Mouse (Mus musculus): ENCODE results near the gene Plekha7. TPM values are rescaled to one million over a fixed set of nuclear protein-coding genes. Genes with fewer than 3 reads are reported as not detected.

Plekha7 gene
- polyA plus RNA-seq, 1 experiment = 24.4 TPM

- no peak overlapping the region for H3K27ac ChIP-seq (ENCODE audit: control insufficient read depth, insufficient read depth, low read length)
- H3K36me3 ChIP-seq (ENCODE audit: control insufficient read depth, insufficient read depth, low read length) = no peaks in the 10 kb centered on the region
- TF ChIP-seq CTCF (IDR thresholded peaks at IDR 0.05; ENCODE audit: borderline replicate concordance, control insufficient read depth, extremely low read depth, insufficient read depth, low read length, poor library complexity) = no peak
- no peak for TF ChIP-seq POLR2A (IDR thresholded peaks at IDR 0.05; ENCODE audit: control insufficient read depth, extremely low read depth, insufficient read depth, low read length, poor library complexity)
- no peaks in the 10 kb centered on the region for H3K27me3 ChIP-seq (ENCODE audit: control insufficient read depth, insufficient read depth, low read length)
- no peak overlapping the region for H3K4me3 ChIP-seq (ENCODE audit: control insufficient read depth, insufficient read depth, low read length)
- 96% methylated on average over 10 of the region's 10 CpGs for WGBS
- no peaks in the 10 kb centered on the region for H3K4me1 ChIP-seq (replicated peaks; ENCODE audit: control insufficient read depth, insufficient read depth, low read length)
- DNase-seq = no peak
These were observed 178.8 kb downstream of the Plekha7 start for GRCm38 (mm10) chr7:116129374-116129773.

DNA sequence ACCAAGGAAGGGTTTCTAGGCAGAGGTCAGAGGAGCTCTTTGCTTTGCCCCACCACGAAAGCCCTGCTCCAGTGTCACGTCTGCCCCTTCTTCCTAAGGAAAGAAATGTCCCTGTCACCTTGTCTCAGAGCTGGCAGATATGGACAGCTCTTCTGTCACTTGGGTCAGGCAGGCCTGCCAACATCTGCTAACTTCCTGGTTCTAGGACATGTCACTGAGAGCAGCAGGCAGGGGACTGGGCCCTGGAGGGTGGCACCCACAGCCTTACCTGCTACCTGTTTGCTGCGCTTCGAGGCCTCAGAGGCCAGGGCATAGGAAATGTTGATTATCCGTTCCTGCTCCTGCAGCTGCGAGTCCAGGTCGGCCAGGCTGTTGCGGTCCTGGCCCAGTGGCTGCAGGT lies 179.9 kb downstream of the Plekha7 start:
- no peak overlapping the region for H3K27ac ChIP-seq (ENCODE audit: control insufficient read depth, insufficient read depth, low read length)
- 98% methylated on average over 8 of the region's 8 CpGs for WGBS
- no peaks in the 10 kb centered on the region for H3K4me1 ChIP-seq (replicated peaks; ENCODE audit: control insufficient read depth, insufficient read depth, low read length)

DNA sequence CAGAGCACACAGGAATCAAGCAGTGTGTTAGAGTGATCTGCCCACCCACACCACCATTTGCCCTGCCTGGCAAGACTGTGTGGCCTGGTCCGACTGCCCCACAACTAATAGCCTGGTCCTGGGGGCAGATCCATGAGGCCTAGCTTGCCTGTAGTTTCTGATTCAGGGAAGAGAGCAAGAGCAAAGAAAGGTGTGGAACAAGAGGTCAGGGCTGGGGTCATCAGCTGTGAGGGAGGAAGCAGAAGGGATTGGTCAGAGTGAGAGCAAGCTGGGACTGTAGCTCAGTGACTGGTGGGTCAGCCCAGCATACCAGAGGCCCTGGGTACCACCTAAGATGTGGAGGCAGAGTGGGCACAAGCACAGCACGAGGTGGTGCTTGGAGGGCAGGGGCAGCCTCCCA lies 181.1 kb downstream of the Plekha7 start:
- 97% methylated on average over 2 of the region's 2 CpGs for WGBS
- no peaks in the 10 kb centered on the region for H3K36me3 ChIP-seq (ENCODE audit: control insufficient read depth, insufficient read depth, low read length)

More for the DNA sequence above, 179.9 kb downstream of the Plekha7 start:
- Histone ChIP-seq H3K4me3 (ENCODE audit: control insufficient read depth, insufficient read depth, low read length) (no peak overlapping the region), H3K36me3 (ENCODE audit: control insufficient read depth, insufficient read depth, low read length) (no peaks in the 10 kb centered on the region), H3K27me3 (ENCODE audit: control insufficient read depth, insufficient read depth, low read length) (no peaks in the 10 kb centered on the region)
- DNase-seq = no peak
- TF ChIP-seq POLR2A (IDR thresholded peaks at IDR 0.05; ENCODE audit: control insufficient read depth, extremely low read depth, insufficient read depth, low read length, poor library complexity) (no peak), CTCF (IDR thresholded peaks at IDR 0.05; ENCODE audit: borderline replicate concordance, control insufficient read depth, extremely low read depth, insufficient read depth, low read length, poor library complexity) (no peak)

DNA sequence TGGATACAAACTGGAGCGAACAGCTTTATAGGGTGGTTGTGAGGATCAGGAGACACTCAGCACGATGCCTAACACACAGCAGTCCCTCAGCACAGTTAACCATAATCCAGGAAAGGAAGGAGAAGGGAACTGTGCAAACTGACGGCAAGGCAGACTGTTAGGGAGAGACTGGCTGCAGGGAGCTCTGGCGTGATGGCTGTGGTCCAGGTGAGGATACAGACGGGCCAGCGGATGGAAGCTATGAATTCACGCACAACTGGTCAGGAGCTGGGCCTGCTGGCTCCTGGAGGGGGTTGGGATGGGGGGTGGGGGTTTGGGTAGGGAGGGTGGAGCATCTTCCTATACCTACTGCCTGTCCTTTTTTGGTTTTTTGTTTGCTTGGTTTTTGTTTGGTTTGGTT lies 182.5 kb downstream of the Plekha7 start:
- TF ChIP-seq CTCF (IDR thresholded peaks at IDR 0.05; ENCODE audit: borderline replicate concordance, control insufficient read depth, extremely low read depth, insufficient read depth, low read length, poor library complexity) (no peak), POLR2A (IDR thresholded peaks at IDR 0.05; ENCODE audit: control insufficient read depth, extremely low read depth, insufficient read depth, low read length, poor library complexity) (no peak)
- 92% methylated on average over 7 of the region's 7 CpGs for WGBS
- no peaks in the 10 kb centered on the region for H3K36me3 ChIP-seq (ENCODE audit: control insufficient read depth, insufficient read depth, low read length)

More for the DNA sequence above, 181.1 kb downstream of the Plekha7 start:
- DNase-seq = no peak
- H3K27me3 ChIP-seq (ENCODE audit: control insufficient read depth, insufficient read depth, low read length) = no peaks in the 10 kb centered on the region
- no peak overlapping the region for H3K4me3 ChIP-seq (ENCODE audit: control insufficient read depth, insufficient read depth, low read length)
- TF ChIP-seq POLR2A (IDR thresholded peaks at IDR 0.05; ENCODE audit: control insufficient read depth, extremely low read depth, insufficient read depth, low read length, poor library complexity) (no peak), CTCF (IDR thresholded peaks at IDR 0.05; ENCODE audit: borderline replicate concordance, control insufficient read depth, extremely low read depth, insufficient read depth, low read length, poor library complexity) (no peak)
- H3K27ac ChIP-seq (ENCODE audit: control insufficient read depth, insufficient read depth, low read length) = no peak overlapping the region
- no peaks in the 10 kb centered on the region for H3K4me1 ChIP-seq (replicated peaks; ENCODE audit: control insufficient read depth, insufficient read depth, low read length)

GRCm38 (mm10) chr7:116124057-116124456 lies 184.1 kb downstream of the Plekha7 start:
- H3K4me1 ChIP-seq (replicated peaks; ENCODE audit: control insufficient read depth, insufficient read depth, low read length) = no peaks in the 10 kb centered on the region
- DNase-seq = no peak
- WGBS = 98% methylated on average over 12 of the region's 12 CpGs
- no peaks in the 10 kb centered on the region for H3K27me3 ChIP-seq (ENCODE audit: control insufficient read depth, insufficient read depth, low read length)
- no peak overlapping the region for H3K27ac ChIP-seq (ENCODE audit: control insufficient read depth, insufficient read depth, low read length)
- TF ChIP-seq CTCF (IDR thresholded peaks at IDR 0.05; ENCODE audit: borderline replicate concordance, control insufficient read depth, extremely low read depth, insufficient read depth, low read length, poor library complexity) (no peak), POLR2A (IDR thresholded peaks at IDR 0.05; ENCODE audit: control insufficient read depth, extremely low read depth, insufficient read depth, low read length, poor library complexity) (no peak)
- no peaks in the 10 kb centered on the region for H3K36me3 ChIP-seq (ENCODE audit: control insufficient read depth, insufficient read depth, low read length)
- H3K4me3 ChIP-seq (ENCODE audit: control insufficient read depth, insufficient read depth, low read length) = no peak overlapping the region

More for the DNA sequence above, 182.5 kb downstream of the Plekha7 start:
- Histone ChIP-seq H3K27ac (ENCODE audit: control insufficient read depth, insufficient read depth, low read length) (no peak overlapping the region), H3K4me1 (replicated peaks; ENCODE audit: control insufficient read depth, insufficient read depth, low read length) (no peaks in the 10 kb centered on the region), H3K4me3 (ENCODE audit: control insufficient read depth, insufficient read depth, low read length) (no peak overlapping the region), H3K27me3 (ENCODE audit: control insufficient read depth, insufficient read depth, low read length) (no peaks in the 10 kb centered on the region)
- no peak for DNase-seq

DNA sequence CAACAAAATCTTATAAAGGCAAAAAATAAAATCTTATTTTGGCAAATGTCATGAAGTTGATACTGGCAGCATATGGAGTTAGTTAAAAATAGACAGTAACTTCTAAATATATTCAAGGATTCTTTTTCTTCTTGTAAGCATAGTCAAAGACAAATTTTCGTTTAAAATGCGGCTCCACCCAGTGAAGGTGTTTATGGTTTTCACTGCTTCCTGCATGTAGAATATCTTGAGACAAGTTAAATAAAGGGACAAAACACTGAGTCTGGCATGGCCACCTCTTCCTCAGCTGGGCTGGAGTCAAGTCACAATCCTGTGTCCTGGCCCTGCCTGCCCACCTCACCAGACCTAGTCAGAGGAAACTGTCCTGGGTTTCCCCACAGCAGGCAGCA lies 184.6 kb downstream of the Plekha7 start:
- DNase-seq = no peak
- no peaks in the 10 kb centered on the region for H3K4me1 ChIP-seq (replicated peaks; ENCODE audit: control insufficient read depth, insufficient read depth, low read length)
- 87% methylated on average over 2 of the region's 2 CpGs for WGBS
- TF ChIP-seq CTCF (IDR thresholded peaks at IDR 0.05; ENCODE audit: borderline replicate concordance, control insufficient read depth, extremely low read depth, insufficient read depth, low read length, poor library complexity) (no peak), POLR2A (IDR thresholded peaks at IDR 0.05; ENCODE audit: control insufficient read depth, extremely low read depth, insufficient read depth, low read length, poor library complexity) (no peak)
- H3K27ac ChIP-seq (ENCODE audit: control insufficient read depth, insufficient read depth, low read length) = no peak overlapping the region
- no peaks in the 10 kb centered on the region for H3K27me3 ChIP-seq (ENCODE audit: control insufficient read depth, insufficient read depth, low read length)
- no peaks in the 10 kb centered on the region for H3K36me3 ChIP-seq (ENCODE audit: control insufficient read depth, insufficient read depth, low read length)
- no peak overlapping the region for H3K4me3 ChIP-seq (ENCODE audit: control insufficient read depth, insufficient read depth, low read length)

- no peak for TF ChIP-seq POLR2A (IDR thresholded peaks at IDR 0.05; ENCODE audit: control insufficient read depth, extremely low read depth, insufficient read depth, low read length, poor library complexity)
- no peak for TF ChIP-seq CTCF (IDR thresholded peaks at IDR 0.05; ENCODE audit: borderline replicate concordance, control insufficient read depth, extremely low read depth, insufficient read depth, low read length, poor library complexity)
- 88% methylated on average over 13 of the region's 13 CpGs for WGBS
- Histone ChIP-seq H3K36me3 (ENCODE audit: control insufficient read depth, insufficient read depth, low read length) (no peaks in the 10 kb centered on the region), H3K4me1 (replicated peaks; ENCODE audit: control insufficient read depth, insufficient read depth, low read length) (no peaks in the 10 kb centered on the region), H3K27me3 (ENCODE audit: control insufficient read depth, insufficient read depth, low read length) (no peaks in the 10 kb centered on the region), H3K4me3 (ENCODE audit: control insufficient read depth, insufficient read depth, low read length) (no peak overlapping the region), H3K27ac (ENCODE audit: control insufficient read depth, insufficient read depth, low read length) (no peak overlapping the region)
- DNase-seq = no peak
These were observed 185.1 kb downstream of the Plekha7 start for GRCm38 (mm10) chr7:116122981-116123596.

All from thymus, adult 2 months (tissue).